Mouse (Mus musculus) naive thymus-derived CD4-positive, alpha-beta T cell, adult 2 months (primary cell): ENCODE results near the gene Olfr1215.
"Not testable (repeated sequence)": the region's sequence is repeated elsewhere in the genome, so short reads cannot be mapped to it uniquely, and the experiment has no call there.

Experiments
- DNase-seq: peaks from one replicate; pipeline ENCODE4 v3.0.0-alpha.2; 2011; ENCODE audit warnings: low read depth

The Olfr1215 gene

GRCm38 (mm10) chr2:89006873-89007272 lies at the start of gene Olfr1215:
Gene Olfr1215 (minus strand): TSS chr2:89006973.
- no peak for DNase-seq

GRCm38 (mm10) chr2:89031965-89032364 lies 25.2 kb upstream of the Olfr1215 start, which contains the start of gene Olfr1217:
Gene Olfr1217 (minus strand): TSS chr2:89032065.
- no peak for DNase-seq

GRCm38 (mm10) chr2:89021436-89021835 lies 14.7 kb upstream of the Olfr1215 start:
- DNase-seq: not testable (repeated sequence)

GRCm38 (mm10) chr2:89018240-89018639 lies 11.5 kb upstream of the Olfr1215 start, which contains the start of gene Olfr1216:
Gene Olfr1216 (minus strand): TSS chr2:89018340.
- no peak for DNase-seq

- DNase-seq: no peak
Measured at GRCm38 (mm10) chr2:88992553-88992952, 14.2 kb downstream of the Olfr1215 start, which contains the start of gene Olfr1214. Gene Olfr1214 (minus strand): TSS chr2:88992653.

- no peak for DNase-seq
Measured at GRCm38 (mm10) chr2:88980181-88980580, 26.6 kb downstream of the Olfr1215 start, which contains the start of gene Gm13762. Gene Gm13762 (minus strand): TSS chr2:88980281.

GRCm38 (mm10) chr2:88953669-88954068 lies 53.1 kb downstream of the Olfr1215 start, which contains the start of gene Olfr1212:
Gene Olfr1212 (plus strand): TSS chr2:88953969.
- no peak for DNase-seq
